Mouse (Mus musculus) layer of hippocampus, adult 9-11 months (tissue): Measurements from ENCODE around the gene Tigar.

Experiments
- DNase-seq: peaks from one replicate; pipeline ENCODE4 v3.0.0; 2022

The Tigar gene

GRCm38 (mm10) chr6:127079867-127080731 is 29.3 kb downstream of the Tigar start:
- peak; percentile 75 for DNase-seq

- no peak for DNase-seq
Observed at GRCm38 (mm10) chr6:127072817-127073216, 36.5 kb downstream of the Tigar start, which contains the start of gene Fgf23. Fgf23 (plus strand) TSS chr6:127072902.

- DNase-seq: no peak
Observed at GRCm38 (mm10) chr6:127064815-127065214, 44.5 kb downstream of the Tigar start.

- no peak for DNase-seq
Observed at GRCm38 (mm10) chr6:127063915-127064314, 45.4 kb downstream of the Tigar start.

GRCm38 (mm10) chr6:127059975-127060374 is 49.4 kb downstream of the Tigar start:
- DNase-seq: no peak

- no peak for DNase-seq
Observed at GRCm38 (mm10) chr6:127056990-127057588, 52.3 kb downstream of the Tigar start.

GRCm38 (mm10) chr6:127050847-127051246 is 58.5 kb downstream of the Tigar start:
- DNase-seq: no peak

GRCm38 (mm10) chr6:127044909-127045308 is 64.4 kb downstream of the Tigar start:
- no peak for DNase-seq
